Mouse (Mus musculus) thymus, postnatal 14 days (tissue): ENCODE measurements around the gene Gm20517.

Experiments
- DNase-seq: peaks from one replicate; pipeline ENCODE4 v3.0.0; 2021

The Gm20517 gene

GRCm38 (mm10) chr17:47682836-47683235 is 71.4 kb downstream of the Gm20517 start:
- no peak for DNase-seq

- DNase-seq = peak; percentile 95
Measured at GRCm38 (mm10) chr17:47687409-47688343, 76.3 kb downstream of the Gm20517 start.

DNA sequence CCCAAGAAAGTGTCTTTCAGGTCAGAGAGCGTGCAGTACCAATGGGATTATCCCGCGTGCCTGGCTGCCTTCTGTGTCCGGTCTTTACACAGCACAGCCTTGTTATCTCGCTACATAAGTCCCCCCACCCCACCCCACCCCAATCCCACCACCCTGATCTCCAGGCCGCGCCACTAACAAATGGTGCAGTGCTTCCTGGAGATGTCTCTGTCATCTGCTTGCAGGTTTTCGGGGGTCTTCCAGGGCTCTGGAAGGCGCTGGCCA is 76.9 kb downstream of the Gm20517 start, which contains the start of gene Tomm6:
Gene Tomm6 (minus strand): TSS at position 43 of the 264 bp plus-strand sequence.
- no peak for DNase-seq

- DNase-seq = peak; percentile 65
Measured at GRCm38 (mm10) chr17:47688608-47689575, 77.5 kb downstream of the Gm20517 start, which contains the start of gene Frs3. Gene Frs3 (plus strand): TSS chr17:47689030.

DNA sequence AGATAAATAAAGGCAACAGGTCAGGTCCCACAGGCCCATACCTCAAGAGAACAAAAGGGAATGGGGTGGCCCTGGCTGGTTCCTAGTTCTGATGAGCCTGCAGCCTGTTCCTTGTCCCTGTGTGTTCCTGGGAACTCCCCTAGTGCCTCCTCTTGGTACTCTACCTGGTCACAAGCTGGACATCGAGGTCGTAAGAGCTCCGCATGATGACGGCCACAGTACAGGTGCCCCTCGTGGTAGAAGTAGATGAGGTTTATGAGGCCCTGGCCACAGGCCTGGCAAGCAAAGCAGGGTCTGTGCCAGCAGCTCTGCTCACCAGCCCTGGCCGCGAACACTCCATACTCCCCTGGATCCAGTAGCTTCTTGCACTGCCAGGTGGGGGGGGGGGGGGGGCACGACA is 78.5 kb downstream of the Gm20517 start:
- no peak for DNase-seq

- DNase-seq = no peak
Measured at GRCm38 (mm10) chr17:47691650-47692049, 80.3 kb downstream of the Gm20517 start.

GRCm38 (mm10) chr17:47693671-47694441 is 82.5 kb downstream of the Gm20517 start:
- no peak for DNase-seq

- no peak for DNase-seq
Measured at GRCm38 (mm10) chr17:47694442-47694502, 82.9 kb downstream of the Gm20517 start, which contains the start of gene Gm21981. Gene Gm21981 (minus strand): TSS chr17:47694455.

DNA sequence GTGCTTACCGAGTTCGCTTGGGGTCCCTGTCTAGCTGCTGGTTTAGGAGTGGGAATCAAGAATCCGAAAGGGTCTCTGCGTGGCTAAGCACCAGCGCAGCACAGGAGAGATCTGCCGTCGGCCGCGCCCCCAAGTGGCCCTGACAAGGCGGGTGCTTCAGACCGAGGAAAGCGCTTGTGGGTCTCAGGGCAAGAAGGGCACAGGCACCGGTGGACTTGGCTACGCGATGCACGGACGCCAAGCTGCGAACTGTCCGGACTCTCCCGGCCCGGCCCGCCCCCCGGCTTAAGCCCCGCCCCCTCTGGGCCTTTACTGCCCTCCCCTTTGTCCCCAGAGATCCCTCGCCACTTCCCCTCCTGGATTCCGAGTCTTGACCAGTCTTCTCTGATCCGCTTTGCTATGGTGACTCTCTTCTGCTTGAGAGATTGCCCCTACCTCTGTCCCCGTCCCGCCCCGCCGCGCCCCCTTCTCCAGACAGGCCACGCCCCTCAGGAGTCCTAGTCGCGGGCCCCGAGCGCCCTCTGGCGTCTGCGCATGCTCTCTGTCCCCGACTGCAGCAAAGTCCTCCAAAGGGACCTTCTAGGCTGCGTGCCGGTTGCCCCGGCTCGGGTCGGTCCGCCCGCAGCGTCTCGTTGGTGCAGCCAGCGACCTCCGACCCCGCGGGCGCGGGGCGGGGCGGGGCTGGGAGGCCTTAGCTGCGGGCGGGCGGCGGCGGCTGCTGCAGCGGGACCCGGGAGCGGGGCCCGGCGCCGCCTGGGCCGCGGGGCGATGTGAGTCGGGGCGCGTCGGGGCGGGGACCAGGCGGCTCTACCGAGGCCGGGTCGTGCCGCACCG is 83.3 kb downstream of the Gm20517 start, which contains the start of gene Prickle4:
Gene Prickle4 (minus strand): TSS at position 234 of the 834 bp plus-strand sequence.
- DNase-seq = peak; percentile 97

- DNase-seq = no peak
Measured at GRCm38 (mm10) chr17:47695337-47695710, 83.9 kb downstream of the Gm20517 start.

DNA sequence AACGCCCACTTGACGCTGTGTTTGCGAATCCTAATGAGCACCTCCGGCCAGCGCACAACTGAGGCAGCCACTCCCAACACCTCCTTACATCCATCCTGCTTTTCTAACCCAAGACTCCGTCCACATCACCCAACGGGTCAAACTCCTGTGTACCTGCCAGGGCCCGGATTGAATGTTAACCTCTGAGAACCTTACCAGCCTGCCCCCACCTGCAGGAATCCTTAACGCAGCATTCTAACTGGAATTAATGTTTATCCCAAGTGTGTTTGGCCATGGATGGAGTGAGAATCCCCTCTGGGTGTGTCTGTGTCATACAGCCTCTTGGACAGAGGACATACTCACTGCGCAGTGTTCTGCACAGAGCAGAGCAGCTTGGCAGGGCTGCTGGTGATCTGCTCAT is 86.8 kb downstream of the Gm20517 start:
- no peak for DNase-seq

DNA sequence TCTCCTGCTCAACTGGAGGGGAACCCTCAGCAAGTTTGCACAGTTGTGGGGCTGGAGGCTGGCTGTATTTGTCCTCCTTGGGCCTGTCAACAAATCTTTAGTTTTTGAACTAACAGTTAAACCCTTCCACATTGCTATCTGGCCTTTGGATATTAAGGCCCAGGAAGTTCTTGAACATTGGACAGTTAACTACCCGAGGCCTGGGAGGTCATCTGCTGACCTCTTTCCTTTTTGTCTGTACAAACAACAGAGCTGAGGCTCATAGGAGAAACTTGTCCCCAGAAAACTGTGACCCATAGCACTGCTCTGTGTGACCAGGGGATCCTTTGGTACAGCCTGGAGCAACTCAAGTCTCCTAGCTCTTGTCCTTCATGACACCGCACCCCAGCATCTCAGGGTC is 87.7 kb downstream of the Gm20517 start:
- no peak for DNase-seq

GRCm38 (mm10) chr17:47701793-47702192 is 90.4 kb downstream of the Gm20517 start:
- no peak for DNase-seq

DNA sequence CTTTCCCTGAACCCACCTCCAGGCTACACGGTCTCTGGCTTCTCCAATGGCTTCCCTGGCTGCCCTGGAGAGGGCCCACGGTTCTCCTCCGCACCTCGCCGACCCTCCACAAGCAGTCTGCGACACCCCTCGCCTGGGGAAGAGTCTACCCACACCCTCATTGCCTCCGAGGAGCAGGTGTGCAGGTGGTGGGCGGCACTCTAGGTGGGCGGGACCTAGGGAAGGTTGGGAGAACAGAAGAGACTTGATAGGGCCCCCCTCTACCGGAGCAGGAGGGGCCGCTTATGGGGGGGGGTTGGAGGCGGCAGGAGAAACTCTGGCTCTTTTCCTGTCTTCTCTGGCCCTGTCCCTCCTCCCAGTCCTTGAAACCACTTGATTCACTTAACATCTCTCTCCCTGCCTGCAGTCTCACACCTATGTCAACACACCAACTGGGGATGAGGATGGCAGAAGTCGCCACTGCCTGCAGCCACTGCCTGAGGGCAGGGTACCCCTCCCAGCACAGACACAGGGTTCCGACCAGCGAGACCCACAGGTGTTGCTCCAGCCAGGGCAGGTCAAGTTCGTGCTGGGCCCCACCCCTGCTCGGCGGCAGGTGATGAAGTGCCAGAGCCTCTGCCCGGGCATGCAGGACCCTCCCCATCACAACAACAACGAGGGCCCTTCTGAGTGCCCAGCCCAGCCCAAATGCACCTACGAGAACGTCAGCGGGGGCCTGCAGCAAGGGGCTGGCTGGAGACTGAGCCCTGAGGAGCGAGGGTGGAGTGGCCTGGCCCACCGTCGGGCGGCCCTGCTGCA is 91.4 kb downstream of the Gm20517 start:
- no peak for DNase-seq

GRCm38 (mm10) chr17:47703556-47703955 is 92.2 kb downstream of the Gm20517 start:
- DNase-seq = no peak

DNA sequence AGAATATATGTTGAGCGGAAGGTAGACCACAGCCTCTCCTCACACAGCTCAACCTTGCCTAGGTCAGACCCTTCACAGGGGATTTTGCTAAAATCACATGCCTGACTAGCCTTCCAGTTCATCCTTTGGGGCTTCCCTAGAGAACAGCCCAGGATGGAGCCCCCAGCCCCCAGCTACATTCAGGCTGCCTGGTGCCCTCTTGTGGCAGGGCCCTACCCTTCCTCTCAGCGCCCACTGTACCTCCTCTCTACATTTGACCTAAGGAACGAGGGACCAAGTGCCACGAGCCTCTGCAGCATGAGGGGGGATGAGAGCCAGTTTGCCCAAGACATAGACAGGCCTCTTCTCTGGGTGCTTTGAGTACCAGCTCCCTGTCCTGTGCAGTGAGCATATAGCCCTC is 93.3 kb downstream of the Gm20517 start:
- peak; percentile 26 for DNase-seq

DNA sequence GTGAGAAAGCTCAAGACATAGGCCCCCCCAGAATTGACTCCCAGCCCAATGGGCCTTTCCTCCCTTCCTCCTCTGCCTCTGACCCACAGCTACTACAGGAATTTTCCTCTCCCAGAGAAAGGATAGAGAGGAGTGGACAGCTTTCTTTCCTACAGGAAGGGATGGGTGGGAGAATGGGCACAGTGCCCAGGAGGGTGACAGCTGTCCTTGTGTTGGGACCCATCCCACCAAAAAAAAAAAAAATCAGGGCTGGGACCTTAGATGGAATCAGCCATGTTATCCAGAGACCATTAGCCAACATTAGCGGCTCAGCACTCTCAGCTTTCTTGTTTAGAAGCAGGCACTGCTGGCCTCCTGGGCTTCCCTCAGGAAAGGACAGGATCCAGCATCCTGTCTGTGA is 94.8 kb downstream of the Gm20517 start:
- DNase-seq = no peak

DNA sequence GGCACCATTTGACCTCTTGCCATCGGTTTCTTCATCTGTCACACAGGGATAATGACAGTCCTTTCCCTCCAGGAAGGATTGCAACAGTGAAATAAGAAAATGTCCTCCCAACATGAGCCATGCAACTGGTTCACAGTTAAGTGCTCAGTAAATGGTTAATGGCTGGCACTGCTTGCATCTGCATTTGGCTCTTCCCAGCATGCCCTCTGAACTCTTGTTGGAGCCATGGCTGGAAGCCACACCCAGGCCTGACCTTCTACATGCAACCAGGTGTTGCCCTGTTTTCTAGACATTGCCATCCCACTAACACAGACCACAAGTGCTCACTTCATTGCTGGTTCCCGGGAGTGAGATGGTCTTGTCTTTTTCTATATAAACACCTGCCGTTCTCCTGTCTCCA is 96.6 kb downstream of the Gm20517 start:
- no peak for DNase-seq

DNA sequence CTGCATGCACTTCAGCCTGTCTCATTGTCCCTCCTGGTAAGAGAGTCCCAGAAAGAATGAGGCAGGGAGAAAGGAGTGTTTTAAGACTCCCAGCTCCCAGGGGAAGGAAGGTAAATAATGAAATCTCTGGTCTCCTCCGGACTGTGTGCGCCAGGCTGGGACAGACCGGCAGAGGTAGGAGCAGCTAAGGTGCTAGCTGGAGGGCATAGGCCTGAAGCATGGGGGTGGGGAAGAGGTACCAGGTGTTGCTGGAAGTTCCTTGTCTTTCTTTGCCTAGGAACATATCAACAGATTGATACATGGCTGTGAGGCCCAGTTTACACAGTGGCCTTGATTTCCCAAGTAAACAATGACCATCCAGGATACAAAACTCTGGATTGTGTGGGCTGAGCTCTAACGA is 97.6 kb downstream of the Gm20517 start:
- no peak for DNase-seq

DNA sequence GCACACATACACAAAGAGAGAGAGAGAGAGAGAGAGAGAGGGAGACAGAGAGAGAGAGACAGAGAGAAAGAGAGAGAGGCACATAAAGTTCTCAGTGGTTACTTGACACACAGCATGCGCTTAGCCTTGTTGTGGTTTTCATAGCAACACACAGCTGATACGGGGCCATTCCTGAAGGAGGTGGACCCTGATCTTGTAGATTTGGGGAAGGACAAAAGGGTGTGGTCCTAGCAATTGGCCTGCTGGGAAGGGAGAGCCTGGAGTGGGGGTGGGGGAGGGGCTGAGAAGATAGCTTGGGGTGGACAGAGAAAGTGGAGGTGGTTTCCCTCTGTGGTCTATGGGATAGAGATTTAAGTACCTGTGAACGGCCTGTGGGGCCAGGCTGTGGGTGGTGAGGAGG is 98.6 kb downstream of the Gm20517 start:
- no peak for DNase-seq

- DNase-seq = no peak
Measured at GRCm38 (mm10) chr17:47711883-47712282, 100.5 kb downstream of the Gm20517 start.
